Mouse (Mus musculus) olfactory bulb, adult 2 months (tissue): ENCODE measurements around the gene Obsl1. TPM values are rescaled to one million over a fixed set of nuclear protein-coding genes. Genes with fewer than 3 reads are reported as not detected.
A peak's percentile ranks its signal among the peaks of the same experiment; 100 is the strongest.

Source experiments
- H3K27ac ChIP-seq: fragments of 200-500 bp; 2 replicates; pipeline ENCODE4 v1.5.1; 2012; ENCODE audit warnings: low read depth, low read length; ENCODE audit not compliant: insufficient read depth
- H3K4me1 ChIP-seq: fragments of 200-500 bp; 2 replicates; pipeline ENCODE4 v1.6.1; 2012; ENCODE audit warnings: low read length; ENCODE audit not compliant: control insufficient read depth, insufficient read depth
- H3K4me3 ChIP-seq: fragments of 200-500 bp; 2 replicates; pipeline ENCODE4 v1.5.1; 2012; ENCODE audit warnings: mild to moderate bottlenecking, low read depth, low read length, moderate library complexity; ENCODE audit not compliant: insufficient read depth
- CTCF ChIP-seq: fragments of 200-500 bp; IDR thresholded peaks from 2 replicates; pipeline ENCODE4 v1.5.1; 2012; ENCODE audit warnings: low read depth, mild to moderate bottlenecking, low read length, moderate library complexity; ENCODE audit not compliant: insufficient read depth
- POLR2A ChIP-seq: fragments of 200-500 bp; IDR thresholded peaks from 2 replicates; pipeline ENCODE4 v1.6.1; 2012; ENCODE audit warnings: mild to moderate bottlenecking, low read depth, low read length, moderate library complexity; ENCODE audit not compliant: insufficient read depth
- WGBS: fragments of 180-500 bp; shearing (Covaris S2); methylation state at CpG from one replicate; pipeline ENCODE4 v1.1.7; 2018; 5-methylcytosine and 5-hydroxymethylcytosine counted together
- polyA plus RNA-seq: library from polyadenylated mRNA; stranded (reverse); fragments of >200 nt; gene quantifications from 2 replicates; pipeline ENCODE4 v1.2.4, GENCODE M21; 2012; ENCODE audit warnings: low replicate concordance; ENCODE audit not compliant: missing spikeins, insufficient read depth, insufficient read length

Obsl1 gene
- polyA plus RNA-seq, 1 experiment: not detected

DNA sequence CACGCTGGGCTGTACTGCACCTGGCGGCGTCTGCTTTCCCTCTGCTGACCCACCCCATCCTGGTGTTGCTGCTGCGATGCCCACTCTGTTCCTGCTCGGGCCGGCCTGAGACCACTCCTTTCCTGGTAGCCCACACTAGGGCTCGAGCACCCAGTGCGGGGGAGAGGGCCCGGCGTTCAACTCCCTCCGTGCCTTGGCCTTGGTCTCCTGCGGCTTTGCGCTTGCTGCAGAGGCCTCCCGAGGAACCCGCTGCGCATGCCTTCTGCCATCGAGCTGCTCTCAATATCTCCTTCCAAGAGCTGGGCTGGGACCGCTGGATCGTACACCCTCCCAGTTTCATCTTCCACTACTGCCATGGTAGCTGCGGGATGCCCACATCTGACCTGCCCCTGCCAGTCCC is 3.3 kb upstream of the Obsl1 start:
- TF ChIP-seq CTCF (no peak), POLR2A (no peak)

DNA sequence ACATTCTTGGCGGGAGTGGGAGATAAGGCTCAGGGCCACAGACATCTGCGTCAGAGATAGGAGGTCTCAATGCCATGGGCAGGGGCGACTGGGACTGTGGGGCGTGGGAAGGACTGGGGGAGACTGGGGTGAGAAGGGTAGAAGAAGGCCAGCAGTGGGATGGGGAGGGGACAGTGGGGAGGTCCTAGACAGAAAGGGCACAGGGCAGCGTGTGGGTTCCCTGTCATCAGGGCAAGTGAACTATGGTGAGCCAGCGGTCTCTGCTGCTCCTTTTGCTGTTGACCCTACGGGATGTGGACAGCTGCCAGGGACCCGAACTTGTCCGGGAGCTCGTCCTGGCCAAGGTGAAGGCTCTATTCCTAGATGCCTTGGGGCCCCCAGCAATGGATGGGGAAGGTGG is 754 bp upstream of the Obsl1 start, which contains the start of gene Inha:
Gene Inha (plus strand): TSS at position 72 of the 400 bp plus-strand sequence.
- H3K4me3 ChIP-seq: peak within 1 kb of the TSS; percentile 83
- peak within 1 kb of the TSS; percentile 70; the same call in 1 of the 2 replicates for H3K27ac ChIP-seq
- H3K4me1 ChIP-seq: peaks cover 27% of the 10 kb centered on the region
- TF ChIP-seq CTCF (no peak), POLR2A (no peak)
- 70% methylated on average over 10 of the region's 10 CpGs for WGBS

More for the DNA sequence above, 3.3 kb upstream of the Obsl1 start:
- H3K4me3 ChIP-seq: no peak overlapping the region
- 66% methylated on average over 20 of the region's 20 CpGs for WGBS
- H3K27ac ChIP-seq: no peak overlapping the region
- H3K4me1 ChIP-seq: peaks cover 19% of the 10 kb centered on the region

DNA sequence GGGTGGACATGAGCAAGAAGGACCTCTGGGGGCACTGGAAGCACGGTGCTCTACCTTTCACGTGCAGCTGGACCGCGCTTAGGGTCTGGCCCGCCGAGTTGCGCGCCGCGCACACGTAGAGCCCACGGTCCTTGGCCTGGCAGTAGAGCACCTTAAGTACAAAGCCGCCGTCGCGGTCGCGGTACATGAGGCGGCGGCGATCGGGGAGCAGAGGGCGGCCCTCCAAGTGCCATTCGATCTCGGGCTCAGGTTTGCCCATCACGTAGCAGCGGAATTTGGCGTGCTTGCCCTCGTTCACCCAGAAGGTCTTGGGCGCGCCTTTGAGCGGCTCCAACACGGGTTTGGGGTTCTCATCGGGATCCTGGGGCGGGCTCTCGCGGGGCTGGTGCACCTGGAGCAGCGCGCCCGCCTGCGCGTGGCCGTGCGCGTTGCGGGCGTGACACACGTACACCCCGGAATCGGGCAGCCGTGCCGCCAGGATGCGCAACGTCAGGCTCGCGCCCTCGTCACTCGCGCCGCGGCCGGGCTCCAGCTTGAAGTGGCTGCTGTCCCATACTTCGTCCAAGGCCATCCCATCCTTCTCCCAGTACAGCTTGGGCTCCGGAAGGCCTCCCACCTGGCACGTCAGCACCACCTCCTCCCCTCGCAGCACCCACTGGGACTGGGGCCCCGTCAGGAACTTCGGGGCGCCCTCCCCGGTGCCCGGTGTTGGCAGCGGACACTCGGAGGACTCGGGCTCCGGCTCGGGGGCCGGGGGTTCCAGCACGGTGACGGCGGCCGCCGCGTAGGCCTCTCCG is 895 bp downstream of the Obsl1 start:
- Histone ChIP-seq H3K27ac (peak overlapping the region; percentile 70), H3K4me3 (peak overlapping the region; percentile 83), H3K4me1 (peaks cover 27% of the 10 kb centered on the region)
- under 1% methylated on average over 84 of the region's 84 CpGs for WGBS
- no peak for TF ChIP-seq CTCF
- TF ChIP-seq POLR2A: peak; percentile 55

DNA sequence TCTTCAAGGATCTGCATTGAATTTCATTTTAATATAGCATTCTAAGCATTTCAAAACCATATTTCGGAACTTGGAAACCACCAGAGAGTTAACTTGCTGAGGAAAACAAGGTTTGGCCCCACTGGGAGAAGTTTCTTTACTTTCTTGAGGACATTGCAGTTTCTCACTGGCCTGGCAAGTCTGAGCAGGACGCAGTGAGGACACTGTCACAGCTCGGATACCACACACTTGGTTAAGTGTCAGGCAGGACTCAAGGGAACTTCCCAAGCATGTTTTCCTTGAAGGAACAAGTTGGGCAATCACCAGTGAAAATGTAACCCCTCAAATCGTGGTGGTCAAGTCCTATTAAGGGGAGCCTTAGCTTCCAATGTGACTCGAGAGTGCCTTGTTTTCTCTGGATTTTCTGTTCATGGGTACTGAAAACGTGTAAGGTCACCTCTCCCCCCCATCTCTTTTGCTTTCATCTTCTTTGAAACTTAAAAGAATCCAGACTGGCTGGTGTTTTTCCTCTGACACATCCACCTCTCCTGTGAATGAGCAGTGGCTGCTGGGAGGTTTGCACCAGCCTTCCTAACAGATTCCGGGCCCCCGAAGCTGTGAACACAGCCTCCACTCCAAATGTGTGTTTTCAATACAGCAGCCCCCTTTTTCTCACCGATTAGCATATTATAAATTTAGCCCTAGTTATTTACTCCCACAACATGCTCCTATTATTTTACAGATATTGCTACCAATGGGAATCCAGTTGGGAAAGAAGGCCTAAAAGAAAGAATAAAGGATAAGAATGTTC is 1.8 kb downstream of the Obsl1 start:
- no peak for TF ChIP-seq POLR2A
- no peak for TF ChIP-seq CTCF
- Histone ChIP-seq H3K27ac (0 out of 2 replicates have a peak overlapping the region, but pooled peaks have one; percentile 15), H3K4me3 (no peak overlapping the region), H3K4me1 (peaks cover 25% of the 10 kb centered on the region)
- WGBS: 55% methylated on average over 9 of the region's 9 CpGs

DNA sequence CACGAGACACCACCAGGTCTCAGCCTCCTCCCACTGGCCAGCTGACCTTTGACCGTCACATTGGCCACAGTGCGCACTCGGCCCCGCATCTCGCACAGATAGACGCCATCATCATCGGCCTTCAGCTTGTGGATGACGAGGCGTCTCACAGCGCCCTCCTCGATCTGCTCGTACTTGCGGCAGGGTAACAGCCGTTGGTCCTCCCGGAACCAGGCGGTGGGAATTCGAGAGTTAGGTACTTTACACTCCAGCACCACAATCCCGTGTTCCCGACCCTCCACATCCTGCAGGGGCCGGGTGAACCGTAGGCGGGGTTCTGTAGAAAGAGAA is 2.6 kb downstream of the Obsl1 start:
- no peak overlapping the region for H3K4me3 ChIP-seq
- TF ChIP-seq CTCF (no peak), POLR2A (no peak)
- 81% methylated on average over 23 of the region's 23 CpGs for WGBS
- H3K4me1 ChIP-seq: peaks cover 21% of the 10 kb centered on the region
- H3K27ac ChIP-seq: no peak overlapping the region

DNA sequence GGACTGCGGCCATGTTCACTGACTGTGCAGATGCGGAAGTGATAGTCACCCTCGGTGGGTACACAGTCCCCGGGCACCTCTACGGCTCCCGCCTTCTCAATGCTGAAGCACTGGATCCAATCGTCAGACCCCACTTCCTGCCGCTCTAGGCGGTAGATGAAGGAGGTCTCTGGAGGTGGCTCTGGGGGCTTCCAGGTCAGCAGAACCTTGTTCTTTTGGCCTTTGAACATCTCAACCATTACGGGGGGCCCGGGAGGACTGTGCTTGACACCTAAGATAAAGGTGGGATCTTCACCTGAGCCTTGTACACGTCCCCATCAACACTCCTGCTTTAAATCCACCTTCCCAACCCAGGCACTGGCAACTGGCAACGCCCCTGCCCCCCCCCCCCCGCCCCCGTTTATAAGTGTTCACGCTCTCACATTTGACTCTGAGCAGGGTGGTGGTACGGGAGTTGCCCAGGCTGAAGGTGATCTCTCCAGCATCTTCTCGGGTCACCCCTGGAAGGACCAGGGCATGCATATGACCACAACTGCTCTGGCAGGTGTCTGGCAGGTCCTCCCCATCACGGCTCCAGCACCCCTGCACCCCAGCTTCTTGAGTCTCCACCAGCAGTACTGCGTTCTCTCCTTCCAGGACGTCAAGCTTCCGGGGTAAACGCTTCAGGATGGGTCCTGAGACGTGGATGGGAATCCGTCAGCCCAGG is 3.2 kb downstream of the Obsl1 start:
- Histone ChIP-seq H3K4me1 (peaks cover 21% of the 10 kb centered on the region), H3K27ac (no peak overlapping the region), H3K4me3 (no peak overlapping the region)
- TF ChIP-seq POLR2A (no peak), CTCF (no peak)
- WGBS: 86% methylated on average over 25 of the region's 25 CpGs

DNA sequence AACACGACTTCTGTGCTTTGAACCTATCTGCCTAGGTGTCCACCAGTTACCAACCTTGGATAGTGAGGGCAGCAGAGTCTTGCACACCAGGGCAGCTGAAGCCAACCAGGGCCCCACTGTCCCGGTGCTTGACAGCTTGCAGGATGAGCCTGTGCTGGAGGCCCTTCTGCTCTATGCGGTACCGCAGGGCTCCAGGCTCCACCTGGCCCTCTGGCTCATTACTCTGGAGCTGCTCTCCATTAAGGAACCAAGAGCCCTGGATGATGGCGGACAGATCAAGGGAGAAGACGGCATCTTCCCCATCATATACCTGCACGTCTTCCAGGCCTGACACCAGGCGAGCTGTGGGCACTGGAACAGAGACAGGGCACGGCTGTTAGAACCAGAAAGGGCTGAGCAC is 4.3 kb downstream of the Obsl1 start:
- TF ChIP-seq POLR2A (no peak), CTCF (no peak)
- Histone ChIP-seq H3K4me3 (no peak overlapping the region), H3K27ac (no peak overlapping the region), H3K4me1 (peaks cover 18% of the 10 kb centered on the region)
- over 99% methylated on average over 9 of the region's 9 CpGs for WGBS

DNA sequence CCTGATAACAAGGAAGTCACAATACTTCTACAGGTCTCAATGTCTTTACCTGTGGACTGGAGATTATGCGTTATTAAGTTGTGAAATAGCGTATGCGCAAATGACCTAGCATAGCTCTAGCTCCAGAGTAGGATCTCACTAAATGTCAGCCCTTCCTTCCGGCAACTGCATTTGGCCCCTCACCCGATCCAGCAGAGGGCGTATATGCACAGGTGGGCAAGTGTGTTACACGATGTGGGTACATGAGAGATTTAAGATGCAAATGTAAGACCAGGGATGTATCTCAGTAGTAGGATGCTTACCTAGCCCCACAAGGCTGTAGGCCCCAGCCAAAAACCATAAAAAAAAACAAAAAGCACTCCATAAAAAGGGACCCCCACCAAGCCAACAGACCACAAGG is 6.8 kb downstream of the Obsl1 start:
- Histone ChIP-seq H3K4me3 (no peak overlapping the region), H3K27ac (no peak overlapping the region), H3K4me1 (peaks cover 8% of the 10 kb centered on the region)
- no peak for TF ChIP-seq CTCF
- no peak for TF ChIP-seq POLR2A
- 80% methylated on average over 7 of the region's 7 CpGs for WGBS
